Mouse (Mus musculus) brain, embryonic 14.5 days (tissue): ENCODE measurements around the gene Zswim7.

Experiments used
- CTCF ChIP-seq: fragments of 200-500 bp; IDR thresholded peaks from 2 replicates; pipeline ENCODE4 v1.5.1; 2012; ENCODE audit warnings: inconsistent platforms, mild to moderate bottlenecking, moderate library complexity, borderline replicate concordance; ENCODE audit not compliant: insufficient read depth, insufficient read length; ENCODE audit errors: extremely low read depth
- POLR2A ChIP-seq: fragments of 200-500 bp; IDR thresholded peaks from 2 replicates; pipeline ENCODE4 v1.6.1; 2012; ENCODE audit warnings: mild to moderate bottlenecking, inconsistent platforms, borderline replicate concordance; ENCODE audit not compliant: poor library complexity, insufficient read depth, insufficient read length, severe bottlenecking; ENCODE audit errors: extremely low read depth

DNA sequence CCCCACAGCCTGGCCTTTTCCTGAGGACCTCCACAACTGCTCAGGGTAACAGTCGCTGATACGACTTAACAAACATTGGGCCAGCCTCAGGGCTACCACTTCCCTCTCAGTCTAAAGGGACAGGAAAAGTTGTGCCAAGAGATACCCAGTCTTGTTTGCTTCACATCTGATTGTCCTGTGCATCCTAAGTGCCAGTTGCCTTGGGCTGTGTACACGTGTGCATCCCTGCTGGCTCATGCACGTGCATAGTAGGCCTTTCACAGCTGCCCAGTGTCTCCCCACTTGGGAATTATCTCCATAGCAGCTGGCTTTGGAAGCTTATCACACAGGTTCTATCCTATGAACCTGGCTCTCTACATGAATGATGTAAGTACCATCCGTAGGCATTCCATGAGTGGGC lies 57.8 kb downstream of the Zswim7 start:
- TF ChIP-seq CTCF, result no peak
- no peak for TF ChIP-seq POLR2A
